Mouse (Mus musculus) left cerebral cortex, adult 2 months (tissue): Measurements from ENCODE around the gene Rab35. TPM values are rescaled to one million over a fixed set of nuclear protein-coding genes. Genes with fewer than 3 reads are reported as not detected.

ENCODE experiments used
- DNase-seq, 2 experiments: peaks; one replicate each; pipeline ENCODE4 v3.0.0; 2021 to 2022; ENCODE audit warnings: low spot score in 2 of 2, mixed read lengths in 1 of 2; ENCODE audit errors: extremely low spot score in 1 of 2
- H3K27ac ChIP-seq: fragments of 200-600 bp; 2 replicates; pipeline ENCODE4 v1.8.1; 2022
- H3K4me3 ChIP-seq: fragments of 200-600 bp; 2 replicates; pipeline ENCODE4 v1.8.1; 2022
- CTCF ChIP-seq: fragments of 200-600 bp; IDR thresholded peaks from 2 replicates; pipeline ENCODE4 v1.8.1; 2022; ENCODE audit warnings: antibody characterized with exemption, mild to moderate bottlenecking, moderate library complexity
- intact Hi-C: fragments of 180-260 bp; cut with DNase I; formaldehyde crosslinking; loops from one replicate; pipeline ENCODE4 v1.15.1; 2025
- total RNA-seq, 2 experiments: library from RNA; stranded (reverse); gene quantifications; 2 replicates each; pipeline ENCODE4 v1.2.3; 2021

Rab35 gene
- total RNA-seq, 2 experiments from 2014 or later, result 99.5 to 101 TPM

GRCm38 (mm10) chr5:115651821-115652220 is 20.1 kb downstream of the Rab35 start:
- Histone ChIP-seq H3K4me3 (peak overlapping the region; percentile 55), H3K27ac (peak overlapping the region; percentile 79; the same call in 1 of the 2 replicates)
- intact Hi-C loops, result loop anchor here (2.0 to 5.0 kb wide), 2 partner anchors 79 to 255 kb away; partner anchors contain the start of gene Bicdl1

DNA sequence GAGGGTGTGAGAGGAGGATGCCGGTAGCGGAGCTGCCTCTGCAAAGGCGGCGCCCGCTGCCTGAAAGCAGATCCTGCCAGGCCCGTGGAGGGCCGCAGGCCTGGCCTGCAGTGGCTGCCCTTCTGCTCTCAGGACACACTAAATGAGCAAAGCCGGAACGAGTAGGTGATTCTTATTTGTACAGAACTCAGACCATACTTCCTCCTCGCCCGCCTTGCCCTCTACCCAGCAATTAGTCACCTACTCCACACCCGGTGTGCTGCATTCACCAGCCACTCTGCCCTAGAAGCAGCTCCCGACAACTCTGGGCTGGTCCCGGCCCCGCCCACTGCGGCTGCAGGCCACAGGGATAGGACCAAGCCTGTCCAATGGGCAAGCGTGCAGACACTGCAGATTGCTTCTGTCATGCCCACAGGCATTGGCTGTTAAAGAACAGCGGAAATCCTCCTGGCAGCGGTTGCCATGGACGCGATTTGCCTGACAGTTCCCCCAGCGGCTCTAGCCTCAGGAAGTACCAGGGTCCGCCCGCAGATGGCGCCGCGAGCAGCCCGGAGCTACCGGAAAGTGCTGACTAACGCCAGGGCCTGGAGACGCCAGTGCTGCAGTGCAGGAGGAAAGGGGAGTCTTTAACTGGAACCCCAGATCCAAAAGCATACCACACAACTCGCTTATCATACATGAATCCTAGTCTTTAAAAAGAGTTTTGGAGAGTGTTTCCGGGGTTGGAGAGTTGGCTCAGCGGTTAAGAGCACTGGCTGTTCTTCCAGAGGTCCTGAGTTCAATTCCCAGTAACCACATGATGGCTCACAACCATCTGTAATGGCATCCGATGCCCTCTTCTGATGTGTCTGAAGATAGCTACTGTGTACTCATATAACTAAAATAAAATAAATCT is 21.2 kb downstream of the Rab35 start:
- DNase-seq, result peak; percentile 100
- peak overlapping the region; percentile 84 for H3K27ac ChIP-seq
- peak overlapping the region; percentile 55 for H3K4me3 ChIP-seq
- intact Hi-C loops, result loop anchor here (2.0 to 5.0 kb wide), 2 partner anchors 78 to 254 kb away; partner anchors contain the start of gene Bicdl1
- TF ChIP-seq CTCF, result peak; percentile 98

More at GRCm38 (mm10) chr5:115651821-115652220, 20.1 kb downstream of the Rab35 start:
- DNase-seq, result no peak
- TF ChIP-seq CTCF, result no peak

DNA sequence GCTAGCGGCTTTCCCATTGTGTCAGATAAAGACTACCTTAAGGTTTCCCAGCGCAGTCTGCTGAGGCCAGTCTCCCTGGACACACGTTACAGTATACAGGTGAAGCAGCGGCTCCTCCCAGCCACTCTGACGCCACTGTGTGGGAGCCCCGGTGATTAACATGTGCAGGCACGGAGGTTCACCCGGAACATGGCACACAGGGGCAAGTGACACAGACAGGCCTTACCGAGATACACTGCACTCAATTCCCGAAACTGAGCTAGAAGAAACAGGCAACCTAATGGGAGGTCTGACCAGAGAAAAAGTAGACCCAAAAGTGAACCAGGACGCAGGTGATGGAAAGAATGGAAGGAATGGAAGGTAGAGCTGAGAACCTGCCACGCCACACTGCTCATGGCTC is 22.1 kb downstream of the Rab35 start:
- no peak for DNase-seq
- peak overlapping the region; percentile 84; the same call in 1 of the 2 replicates for H3K27ac ChIP-seq
- H3K4me3 ChIP-seq, result no peak overlapping the region
- intact Hi-C loops, result loop anchor here (2.0 to 5.0 kb wide), 2 partner anchors 77 to 254 kb away; partner anchors contain the start of gene Bicdl1
- TF ChIP-seq CTCF, result no peak

- intact Hi-C loops, result no loop called here
- no peak for TF ChIP-seq CTCF
- Histone ChIP-seq H3K4me3 (no peak overlapping the region), H3K27ac (no peak overlapping the region)
- no peak for DNase-seq
Observed at GRCm38 (mm10) chr5:115656677-115657076, 25.0 kb downstream of the Rab35 start.

DNA sequence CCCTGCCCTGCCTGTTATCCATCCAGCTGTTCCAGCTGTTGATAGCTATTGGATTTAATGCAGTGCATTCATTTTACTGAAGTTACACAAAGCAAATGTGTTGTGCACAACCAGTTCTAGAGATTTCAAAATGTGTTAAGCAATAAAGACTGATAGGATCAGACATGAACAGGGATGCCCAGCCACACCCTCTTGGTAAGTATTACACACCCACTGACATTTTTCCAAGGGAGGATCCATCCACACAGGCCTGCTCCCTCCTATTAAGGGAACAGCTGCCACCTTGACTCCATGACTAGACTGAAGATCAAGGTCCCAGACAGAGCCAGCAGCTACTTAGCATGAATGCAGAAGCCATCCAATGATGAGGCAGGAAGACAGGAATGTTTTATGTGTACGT is 25.5 kb downstream of the Rab35 start:
- H3K4me3 ChIP-seq, result no peak overlapping the region
- DNase-seq, result no peak
- no peak overlapping the region for H3K27ac ChIP-seq
- intact Hi-C loops, result no loop called here
- no peak for TF ChIP-seq CTCF

DNA sequence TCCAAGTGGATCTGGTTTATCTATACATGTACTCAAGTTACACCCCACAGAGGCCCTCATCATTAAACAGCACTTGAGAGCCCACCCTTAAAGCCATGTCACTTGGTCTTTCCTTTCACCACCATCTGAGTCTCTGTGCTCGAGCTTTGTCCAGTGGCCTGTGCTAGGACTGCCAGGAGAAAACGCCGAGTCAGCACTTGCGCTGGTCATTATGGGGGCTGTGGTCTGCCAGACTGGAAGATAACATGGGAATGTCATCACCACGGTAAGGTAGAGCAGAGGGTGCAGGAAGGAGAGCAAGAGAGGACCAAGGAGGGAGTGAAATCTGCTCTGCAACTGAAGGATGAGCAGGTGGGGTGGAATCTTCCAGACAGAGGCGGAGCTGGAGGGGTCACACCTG is 26.6 kb downstream of the Rab35 start:
- H3K4me3 ChIP-seq, result no peak overlapping the region
- no peak for DNase-seq
- intact Hi-C loops, result no loop called here
- no peak overlapping the region for H3K27ac ChIP-seq
- no peak for TF ChIP-seq CTCF

GRCm38 (mm10) chr5:115662658-115663057 is 30.9 kb downstream of the Rab35 start:
- intact Hi-C loops, result no loop called here
- no peak for DNase-seq
- no peak for TF ChIP-seq CTCF
- no peak overlapping the region for H3K27ac ChIP-seq
- H3K4me3 ChIP-seq, result no peak overlapping the region

- Histone ChIP-seq H3K27ac (no peak overlapping the region), H3K4me3 (no peak overlapping the region)
- TF ChIP-seq CTCF, result no peak
- intact Hi-C loops, result no loop called here
- DNase-seq, result no peak
Observed at GRCm38 (mm10) chr5:115666366-115667065, 34.8 kb downstream of the Rab35 start.

DNA sequence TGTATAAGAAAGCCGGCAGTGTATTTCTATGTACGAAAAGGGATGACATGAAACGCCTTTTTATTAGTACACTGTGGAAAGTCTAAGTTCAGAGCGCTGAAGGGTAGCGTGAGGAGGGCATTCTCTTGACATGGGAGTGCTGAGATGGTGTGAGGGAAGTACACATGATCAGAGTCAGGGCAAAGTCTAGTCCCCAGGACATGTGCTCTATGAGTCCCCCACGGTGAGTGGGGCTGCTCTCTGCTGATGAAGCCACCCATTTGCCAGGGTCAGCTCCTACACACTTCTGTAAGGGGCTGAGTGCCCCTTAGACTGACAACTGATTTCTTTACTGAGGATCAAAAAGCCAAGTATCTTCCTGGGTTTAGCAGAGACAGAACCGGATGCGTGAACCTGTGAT is 35.5 kb downstream of the Rab35 start:
- Histone ChIP-seq H3K27ac (no peak overlapping the region), H3K4me3 (no peak overlapping the region)
- intact Hi-C loops, result no loop called here
- TF ChIP-seq CTCF, result no peak
- no peak for DNase-seq

GRCm38 (mm10) chr5:115667894-115668293 is 36.2 kb downstream of the Rab35 start:
- intact Hi-C loops, result no loop called here
- DNase-seq, result no peak
- Histone ChIP-seq H3K27ac (no peak overlapping the region), H3K4me3 (no peak overlapping the region)
- no peak for TF ChIP-seq CTCF

GRCm38 (mm10) chr5:115668986-115669385 is 37.3 kb downstream of the Rab35 start:
- DNase-seq, result no peak
- TF ChIP-seq CTCF, result no peak
- H3K4me3 ChIP-seq, result no peak overlapping the region
- no peak overlapping the region for H3K27ac ChIP-seq
- intact Hi-C loops, result no loop called here

GRCm38 (mm10) chr5:115669974-115670373 is 38.3 kb downstream of the Rab35 start:
- H3K4me3 ChIP-seq, result no peak overlapping the region
- DNase-seq, result no peak
- intact Hi-C loops, result no loop called here
- TF ChIP-seq CTCF, result no peak
- no peak overlapping the region for H3K27ac ChIP-seq
